Mouse (Mus musculus) midbrain, embryonic 16.5 days (tissue): ENCODE measurements around the gene Cacna2d4. TPM values are rescaled to one million over a fixed set of nuclear protein-coding genes. Genes with fewer than 3 reads are reported as not detected.
A peak's percentile ranks its signal among the peaks of the same experiment; 100 is the strongest.

Experiments used
- ATAC-seq: fragments of 200-750 bp; cut with Nextera tagmentation; 2 replicates; pipeline ENCODE4 v1.8.0; 2017; ENCODE audit warnings: moderate TSS enrichment
- H3K27ac ChIP-seq: fragments of 300-500 bp; sonication (generic); 2 replicates; pipeline ENCODE4 v1.5.1; 2014; ENCODE audit warnings: mild to moderate bottlenecking, low read length, mixed read lengths
- H3K27me3 ChIP-seq: fragments of 300-500 bp; sonication (generic); 2 replicates; pipeline ENCODE4 v1.6.1; 2014; ENCODE audit warnings: low read depth, low read length, mixed read lengths; ENCODE audit not compliant: control insufficient read depth, insufficient read depth
- H3K36me3 ChIP-seq: fragments of 300-500 bp; sonication (generic); 2 replicates; pipeline ENCODE4 v1.6.1; 2014; ENCODE audit warnings: mild to moderate bottlenecking, low read length, moderate library complexity, mixed read lengths; ENCODE audit not compliant: control insufficient read depth, insufficient read depth
- H3K4me1 ChIP-seq: fragments of 300-500 bp; sonication (generic); 2 replicates; pipeline ENCODE4 v1.6.1; 2014; ENCODE audit warnings: mild to moderate bottlenecking, low read length, mixed read lengths; ENCODE audit not compliant: control insufficient read depth, insufficient read depth
- H3K4me2 ChIP-seq: fragments of 300-500 bp; sonication (generic); 2 replicates; pipeline ENCODE4 v1.6.1; 2014; ENCODE audit warnings: mild to moderate bottlenecking, low read length, mixed read lengths
- H3K4me3 ChIP-seq: fragments of 300-500 bp; sonication (generic); 2 replicates; pipeline ENCODE4 v1.5.1; 2014; ENCODE audit warnings: low read depth, mild to moderate bottlenecking, low read length, moderate library complexity, mixed read lengths
- H3K9ac ChIP-seq: fragments of 300-500 bp; sonication (generic); 2 replicates; pipeline ENCODE4 v1.6.1; 2014; ENCODE audit warnings: low read depth, low read length, mixed read lengths
- H3K9me3 ChIP-seq: fragments of 300-500 bp; sonication (generic); replicated peaks from 2 replicates; pipeline ENCODE4 v1.6.1; 2014; ENCODE audit warnings: mild to moderate bottlenecking, low read length, mixed read lengths; ENCODE audit not compliant: control insufficient read depth, poor library complexity, severe bottlenecking
- WGBS: fragments of 180-500 bp; shearing (Covaris S2); extraction: QIAGEN DNeasy Blood & Tissue Kit; methylation state at CpG from one replicate; pipeline ENCODE4 v1.1.7; 2014; 5-methylcytosine and 5-hydroxymethylcytosine counted together
- polyA plus RNA-seq: library from polyadenylated mRNA; unstranded; fragments of >200 nt; fragmentation: Nextera tagmentation; extraction: Ambion mirVana; gene quantifications from 2 replicates; pipeline ENCODE4 v1.2.1, GENCODE M21; 2015

The Cacna2d4 gene
- polyA plus RNA-seq, 1 experiment from 2014 or later = 0.63 TPM

DNA sequence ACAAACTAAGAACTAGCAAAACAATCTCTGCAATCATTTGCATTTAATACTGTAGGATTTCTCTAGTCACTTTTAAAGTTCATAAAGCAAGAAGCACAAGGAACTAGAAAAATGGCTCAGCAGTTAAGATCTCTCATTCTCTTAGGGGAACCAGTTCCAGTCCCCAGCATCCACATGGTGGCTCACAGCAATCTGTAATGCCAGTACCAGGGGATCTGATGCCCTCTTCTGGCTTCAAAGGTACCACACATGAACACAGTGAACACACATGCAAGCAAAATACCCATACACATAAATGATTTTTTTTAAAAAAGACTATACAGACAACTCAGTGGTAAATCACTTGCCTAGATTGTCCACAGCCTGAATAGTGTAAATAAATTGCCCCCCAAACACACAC, 135.3 kb downstream of the Cacna2d4 start:
- H3K36me3 ChIP-seq = no peaks in the 10 kb centered on the region
- ATAC-seq = no peak
- H3K4me3 ChIP-seq = no peak overlapping the region
- no peak overlapping the region for H3K9ac ChIP-seq
- H3K9me3 ChIP-seq = no peaks in the 10 kb centered on the region
- H3K27me3 ChIP-seq = no peaks in the 10 kb centered on the region
- H3K4me1 ChIP-seq = no peaks in the 10 kb centered on the region
- H3K27ac ChIP-seq = no peak overlapping the region
- no peak overlapping the region for H3K4me2 ChIP-seq

DNA sequence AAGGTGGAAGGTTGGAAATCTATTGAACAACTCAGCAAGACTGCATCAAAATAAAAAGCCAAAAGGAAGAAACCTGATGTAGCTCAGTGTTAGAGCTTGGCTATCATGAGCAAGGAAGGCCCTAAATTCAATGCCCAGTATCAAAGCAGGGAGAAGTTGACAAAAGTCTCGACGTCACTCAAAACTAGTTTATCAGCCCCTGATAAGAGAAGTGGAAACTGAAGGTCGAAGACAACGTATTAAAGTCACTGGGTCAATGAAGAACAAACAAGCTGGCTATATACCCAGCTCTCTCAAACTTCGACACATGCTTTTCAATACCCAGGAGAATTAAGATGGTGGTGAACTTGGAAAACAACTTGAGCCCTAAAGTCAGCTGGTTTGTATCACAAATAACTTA, 135.9 kb downstream of the Cacna2d4 start:
- Histone ChIP-seq H3K27me3 (no peaks in the 10 kb centered on the region), H3K9me3 (no peaks in the 10 kb centered on the region), H3K36me3 (no peaks in the 10 kb centered on the region), H3K4me2 (no peak overlapping the region), H3K4me1 (no peaks in the 10 kb centered on the region), H3K27ac (no peak overlapping the region), H3K9ac (no peak overlapping the region), H3K4me3 (no peak overlapping the region)
- ATAC-seq = no peak
- WGBS = 94% methylated on average over 5 of the region's 5 CpGs

DNA sequence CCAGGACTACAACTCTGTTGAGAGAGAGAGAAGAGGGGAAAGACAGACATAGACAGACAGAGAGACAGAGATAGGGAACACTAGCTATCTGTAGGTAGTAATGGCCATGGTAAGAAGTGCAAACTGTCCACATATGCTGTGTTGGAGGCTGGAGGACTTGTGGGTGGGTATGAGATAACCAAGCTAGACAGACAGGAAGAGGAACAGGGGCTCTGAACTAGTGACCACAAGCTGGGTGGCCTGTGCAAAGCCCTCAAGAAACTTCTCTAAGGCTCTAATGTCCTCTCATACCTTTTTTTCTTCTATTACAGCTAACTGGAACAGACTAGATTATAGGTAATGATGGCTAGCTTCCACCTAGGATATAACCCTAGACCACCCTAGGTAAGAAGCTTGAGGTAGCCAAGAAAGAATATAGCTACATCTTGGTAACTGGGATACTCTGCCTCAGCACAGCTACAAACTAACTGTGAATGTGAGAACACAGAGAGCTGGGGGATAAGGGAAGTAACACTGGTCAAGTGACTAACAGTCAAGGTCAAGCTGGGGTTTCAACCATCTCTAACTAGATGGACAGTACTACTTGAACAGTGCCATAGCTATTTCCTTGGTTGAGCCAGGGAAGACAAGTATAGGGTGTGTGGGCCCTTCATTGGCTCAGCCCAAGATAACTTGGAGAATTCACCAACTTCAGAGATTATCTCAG, 136.8 kb downstream of the Cacna2d4 start:
- Histone ChIP-seq H3K4me2 (no peak overlapping the region), H3K4me3 (no peak overlapping the region), H3K9ac (no peak overlapping the region), H3K9me3 (no peaks in the 10 kb centered on the region), H3K27ac (no peak overlapping the region), H3K36me3 (no peaks in the 10 kb centered on the region), H3K27me3 (no peaks in the 10 kb centered on the region), H3K4me1 (no peaks in the 10 kb centered on the region; the same call in 1 of the 2 replicates)
- ATAC-seq = no peak

DNA sequence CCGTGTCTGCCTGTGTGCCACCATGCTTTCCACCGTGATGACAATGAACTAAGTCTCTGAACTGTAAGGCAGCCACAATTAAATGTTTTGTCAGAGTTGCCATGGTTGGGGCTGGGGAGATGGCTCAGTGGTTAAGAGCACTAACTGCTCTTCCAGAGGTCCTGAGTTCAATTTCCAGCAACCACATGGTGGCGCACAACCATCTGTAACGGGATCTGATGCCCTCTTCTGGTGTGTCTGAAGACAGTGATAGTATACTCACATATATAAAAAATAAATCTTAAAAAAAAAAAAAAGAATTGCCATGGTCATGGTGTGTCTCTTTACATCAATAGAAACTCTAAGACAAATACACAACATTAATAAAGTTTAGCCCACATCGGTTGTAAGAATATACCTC, 138.7 kb downstream of the Cacna2d4 start:
- no peaks in the 10 kb centered on the region for H3K27me3 ChIP-seq
- H3K4me3 ChIP-seq = no peak overlapping the region
- no peak overlapping the region for H3K27ac ChIP-seq
- no peaks in the 10 kb centered on the region for H3K36me3 ChIP-seq
- H3K4me2 ChIP-seq = no peak overlapping the region
- H3K4me1 ChIP-seq = no peaks in the 10 kb centered on the region; the same call in 1 of the 2 replicates
- H3K9me3 ChIP-seq = no peaks in the 10 kb centered on the region
- 78% methylated on average over 5 of the region's 5 CpGs for WGBS
- no peak for ATAC-seq
- no peak overlapping the region for H3K9ac ChIP-seq

DNA sequence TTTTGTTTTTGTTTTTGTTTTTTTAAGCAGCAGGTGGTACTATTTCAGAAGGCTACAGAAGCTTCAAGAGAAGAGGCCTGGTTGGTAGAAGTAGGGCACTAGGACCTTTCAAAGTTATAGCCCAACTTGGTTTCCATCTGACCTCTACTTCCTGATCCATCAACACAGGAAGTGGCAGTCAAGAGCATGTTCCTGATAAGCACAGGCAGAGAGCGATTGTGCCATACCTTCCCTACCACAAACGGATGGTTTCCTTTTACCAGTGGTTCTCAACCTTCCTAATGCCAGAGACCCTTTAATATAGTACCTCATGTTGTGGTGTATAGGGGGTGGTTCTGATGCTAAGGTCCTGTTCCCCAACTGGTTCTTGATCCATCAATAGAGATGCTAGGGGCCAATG, 141.3 kb downstream of the Cacna2d4 start:
- no peaks in the 10 kb centered on the region for H3K36me3 ChIP-seq
- WGBS = 80% methylated on average over 2 of the region's 2 CpGs

DNA sequence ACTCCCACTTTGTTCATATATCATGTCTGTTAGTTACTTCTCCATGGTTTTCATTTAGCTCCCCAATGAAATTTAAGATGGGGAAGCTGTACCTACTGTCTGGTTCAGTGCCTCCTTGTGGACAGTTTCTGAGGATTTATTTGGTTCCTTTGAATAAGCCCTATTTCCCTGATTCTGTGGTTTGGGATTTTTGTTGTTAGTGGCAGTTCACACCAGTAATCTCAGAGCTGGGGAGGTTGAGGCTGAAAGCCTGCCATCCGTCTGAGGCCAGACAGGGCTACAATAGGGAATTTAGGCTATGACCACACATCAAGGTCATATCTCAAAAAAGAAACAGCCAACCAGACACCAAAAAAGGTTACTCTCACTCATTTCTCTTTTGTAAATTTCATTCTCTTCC, 142.3 kb downstream of the Cacna2d4 start:
- no peak for ATAC-seq
- H3K4me3 ChIP-seq = no peak overlapping the region

More for the DNA sequence above, 141.3 kb downstream of the Cacna2d4 start:
- Histone ChIP-seq H3K27me3 (no peaks in the 10 kb centered on the region), H3K9ac (no peak overlapping the region), H3K4me3 (no peak overlapping the region), H3K4me2 (no peak overlapping the region), H3K4me1 (no peaks in the 10 kb centered on the region; the same call in 1 of the 2 replicates), H3K27ac (no peak overlapping the region), H3K9me3 (no peaks in the 10 kb centered on the region)
- ATAC-seq = no peak

DNA sequence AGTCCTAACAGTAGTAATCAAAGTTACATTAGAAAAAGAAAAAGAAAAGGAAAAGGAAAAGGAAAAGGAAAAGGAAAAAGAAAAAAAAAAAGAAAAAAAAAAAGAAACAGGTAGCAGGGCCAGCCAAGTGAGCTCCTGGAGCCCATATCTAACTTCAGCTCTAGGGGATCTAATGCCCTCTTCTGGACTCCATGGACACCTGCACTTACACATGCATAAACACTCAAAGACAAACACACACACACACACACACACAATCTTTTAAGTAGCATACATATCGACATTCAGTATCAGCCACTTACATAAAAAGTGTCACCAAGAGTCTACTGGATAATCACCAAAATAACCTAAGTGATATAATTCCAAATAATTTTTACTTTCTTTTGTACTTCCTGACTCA, 149.3 kb downstream of the Cacna2d4 start:
- no peak for ATAC-seq
- Histone ChIP-seq H3K27me3 (no peaks in the 10 kb centered on the region), H3K4me2 (no peak overlapping the region), H3K4me1 (peaks cover 17% of the 10 kb centered on the region), H3K9me3 (no peaks in the 10 kb centered on the region), H3K36me3 (no peaks in the 10 kb centered on the region), H3K27ac (no peak overlapping the region), H3K4me3 (no peak overlapping the region), H3K9ac (no peak overlapping the region)
- WGBS = 100% methylated on average over 1 of the region's 1 CpGs

More for the DNA sequence above, 142.3 kb downstream of the Cacna2d4 start:
- Histone ChIP-seq H3K36me3 (no peaks in the 10 kb centered on the region), H3K9ac (no peak overlapping the region), H3K9me3 (no peaks in the 10 kb centered on the region), H3K27ac (no peak overlapping the region), H3K4me2 (no peak overlapping the region), H3K4me1 (no peaks in the 10 kb centered on the region; the same call in 1 of the 2 replicates), H3K27me3 (no peaks in the 10 kb centered on the region)
- WGBS = 72% methylated on average over 1 of the region's 1 CpGs

DNA sequence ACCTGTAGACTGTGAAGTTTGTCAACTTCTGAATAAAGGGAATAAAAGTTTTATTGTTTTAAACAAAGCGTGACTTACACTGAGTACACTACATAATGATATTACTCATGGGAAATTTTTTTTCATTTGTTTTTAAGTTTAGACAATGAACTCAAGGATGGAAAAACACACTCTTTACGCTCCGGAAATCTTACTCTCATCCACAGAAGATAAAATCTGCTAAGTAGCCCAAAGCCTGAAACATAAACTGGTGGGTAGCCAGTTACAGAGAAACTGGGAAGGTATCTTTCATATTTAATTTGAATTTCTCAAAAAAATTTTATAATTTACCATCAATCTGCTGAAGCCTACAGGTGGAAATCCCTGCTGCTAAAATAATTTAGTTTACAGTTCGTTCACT, 150.1 kb downstream of the Cacna2d4 start:
- Histone ChIP-seq H3K4me2 (no peak overlapping the region), H3K4me3 (no peak overlapping the region), H3K9ac (no peak overlapping the region)

DNA sequence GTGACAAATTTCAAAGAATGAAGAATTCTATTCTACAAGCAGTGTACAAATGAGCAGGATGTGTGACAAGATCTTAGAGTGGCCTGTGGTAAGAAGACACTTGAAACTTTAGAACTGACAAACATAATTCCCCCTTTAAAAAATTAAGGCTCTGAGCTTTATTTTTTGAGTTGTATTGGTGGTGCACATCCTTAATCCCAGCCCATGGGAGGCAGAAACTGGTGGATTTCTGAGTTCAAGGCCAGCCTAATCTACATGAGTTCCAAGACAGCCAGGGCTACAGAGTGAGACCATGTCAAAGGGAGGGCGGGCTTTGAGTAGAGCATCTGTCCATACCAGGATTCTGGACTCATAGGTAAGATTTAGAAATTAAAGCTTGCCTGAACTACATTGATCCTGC, 150.5 kb downstream of the Cacna2d4 start:
- ATAC-seq = no peak
- H3K9ac ChIP-seq = peak overlapping the region; percentile 18; the same call in 1 of the 2 replicates
- H3K9me3 ChIP-seq = no peaks in the 10 kb centered on the region
- H3K36me3 ChIP-seq = no peaks in the 10 kb centered on the region
- H3K27me3 ChIP-seq = no peaks in the 10 kb centered on the region
- WGBS = 100% methylated on average over 1 of the region's 1 CpGs
- H3K27ac ChIP-seq = no peak overlapping the region
- peak overlapping the region; percentile 87 for H3K4me2 ChIP-seq
- H3K4me3 ChIP-seq = peak overlapping the region; percentile 83; the same call in 1 of the 2 replicates
- peaks cover 17% of the 10 kb centered on the region for H3K4me1 ChIP-seq

More for the DNA sequence above, 150.1 kb downstream of the Cacna2d4 start:
- Histone ChIP-seq H3K36me3 (no peaks in the 10 kb centered on the region), H3K27me3 (no peaks in the 10 kb centered on the region), H3K9me3 (no peaks in the 10 kb centered on the region), H3K4me1 (peaks cover 17% of the 10 kb centered on the region), H3K27ac (no peak overlapping the region)
- ATAC-seq = no peak
- WGBS = 93% methylated on average over 4 of the region's 4 CpGs
